Mouse (Mus musculus) adrenal gland, postnatal 25 days (tissue): ENCODE measurements at regions not wholly inside any gene's neighbourhood (a gene's known extent, or its start where the extent isn't known, plus 50 kb on each side); places are given as distances from the start of the nearest gene placed in this dataset.

Experiments
- DNase-seq: peaks from one replicate; pipeline ENCODE4 v3.0.0; 2021; ENCODE audit warnings: mixed read lengths

GRCm38 (mm10) chr15:97125836-97126822 is 70.4 kb upstream of the Slc38a4 start:
- DNase-seq, result no peak

GRCm38 (mm10) chr15:97122263-97122662 is 66.5 kb upstream of the Slc38a4 start:
- no peak for DNase-seq

GRCm38 (mm10) chr15:97112452-97113200 is 56.9 kb upstream of the Slc38a4 start:
- DNase-seq, result no peak

- DNase-seq, result no peak
Measured at GRCm38 (mm10) chr15:97111320-97112192, 55.8 kb upstream of the Slc38a4 start.

- no peak for DNase-seq
Measured at GRCm38 (mm10) chr15:97107779-97108178, 52.0 kb upstream of the Slc38a4 start.

- no peak for DNase-seq
Measured at GRCm38 (mm10) chr15:97106556-97106955, 50.8 kb upstream of the Slc38a4 start.
